Mouse (Mus musculus): ENCODE results near the gene Tns3. TPM values are rescaled to one million over a fixed set of nuclear protein-coding genes. Genes with fewer than 3 reads are reported as not detected.

Gene Tns3
- polyA plus RNA-seq, 1 experiment from 2014 or later, result 6.7 TPM

DNA sequence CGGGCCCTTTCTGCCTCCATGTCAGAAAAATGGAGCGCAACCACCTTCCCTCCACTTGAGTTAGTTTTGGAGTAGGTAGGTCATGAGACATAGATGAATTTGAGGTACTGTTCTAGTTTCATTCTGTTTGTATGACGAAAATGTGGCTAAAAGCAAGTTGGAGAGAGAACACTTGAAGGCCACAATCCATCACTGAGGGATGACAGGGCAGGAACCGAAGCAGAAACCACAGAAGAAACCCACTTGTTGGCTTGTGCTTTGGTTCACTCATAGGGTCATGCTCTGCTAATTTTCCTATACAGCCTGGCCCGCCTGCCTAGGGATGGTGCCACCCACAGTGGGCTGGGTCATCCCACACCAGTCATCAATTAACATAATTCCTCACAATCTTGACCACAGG lies 14.9 kb upstream of the Tns3 start:
- H3K4me3 ChIP-seq, result no peak overlapping the region
- no peak overlapping the region for H3K4me2 ChIP-seq
- 52% methylated on average over 5 of the region's 5 CpGs for WGBS (ENCODE audit: insufficient replicate concordance)
- no peak overlapping the region for H3K27ac ChIP-seq
- no peaks in the 10 kb centered on the region for H3K4me1 ChIP-seq
- H3K36me3 ChIP-seq, result no peaks in the 10 kb centered on the region
- no peaks in the 10 kb centered on the region for H3K9me3 ChIP-seq (replicated peaks)
- H3K27me3 ChIP-seq (replicated peaks), result no peaks in the 10 kb centered on the region
- no peak overlapping the region for H3K9ac ChIP-seq
- no peak for ATAC-seq

GRCm38 (mm10) chr11:8678260-8678995 lies 14.1 kb upstream of the Tns3 start:
- WGBS (ENCODE audit: insufficient replicate concordance), result 54% methylated on average over 12 of the region's 12 CpGs
- ATAC-seq, result no peak
- no peak overlapping the region for H3K4me3 ChIP-seq
- no peak overlapping the region for H3K27ac ChIP-seq
- no peaks in the 10 kb centered on the region for H3K4me1 ChIP-seq
- H3K27me3 ChIP-seq (replicated peaks), result no peaks in the 10 kb centered on the region
- no peaks in the 10 kb centered on the region for H3K9me3 ChIP-seq (replicated peaks)
- H3K36me3 ChIP-seq, result no peaks in the 10 kb centered on the region
- H3K9ac ChIP-seq, result no peak overlapping the region
- H3K4me2 ChIP-seq, result no peak overlapping the region

- Histone ChIP-seq H3K4me2 (no peak overlapping the region), H3K9ac (no peak overlapping the region), H3K36me3 (no peaks in the 10 kb centered on the region), H3K4me3 (no peak overlapping the region), H3K27ac (no peak overlapping the region), H3K9me3 (replicated peaks) (no peaks in the 10 kb centered on the region), H3K4me1 (no peaks in the 10 kb centered on the region), H3K27me3 (replicated peaks) (no peaks in the 10 kb centered on the region)
- 75% methylated on average over 6 of the region's 6 CpGs for WGBS (ENCODE audit: insufficient replicate concordance)
- ATAC-seq, result no peak
Measured at GRCm38 (mm10) chr11:8675701-8676474, 11.6 kb upstream of the Tns3 start.

DNA sequence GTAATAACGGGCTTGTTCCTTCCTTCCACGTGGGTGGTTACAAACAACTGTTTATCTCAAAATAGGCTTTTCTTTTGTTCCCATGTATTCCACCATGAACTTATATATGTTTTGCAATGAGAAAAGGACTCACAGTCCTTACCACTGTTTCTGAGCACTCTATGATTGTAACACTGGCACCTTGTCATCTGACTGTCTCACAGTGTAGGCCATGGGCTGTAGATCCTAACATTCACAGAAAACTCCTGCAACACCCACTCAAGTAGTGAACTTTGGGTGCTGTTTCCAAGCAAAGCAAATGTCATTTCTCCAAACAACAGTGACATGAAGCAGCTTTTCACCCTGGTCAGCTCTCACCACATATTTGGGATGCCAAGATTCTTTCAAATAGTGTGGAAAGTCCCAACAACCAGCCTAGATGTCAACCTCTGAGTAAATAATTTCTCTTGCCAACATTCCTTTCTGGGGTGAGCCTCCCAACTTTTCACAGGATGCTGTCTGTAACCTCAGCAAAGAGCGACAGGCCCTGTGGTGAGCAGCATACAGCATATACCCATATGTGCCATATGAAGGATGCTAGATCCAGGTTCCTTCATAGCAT lies 10.3 kb upstream of the Tns3 start:
- H3K9me3 ChIP-seq (replicated peaks), result no peaks in the 10 kb centered on the region
- 62% methylated on average over 3 of the region's 3 CpGs for WGBS (ENCODE audit: insufficient replicate concordance)
- H3K27ac ChIP-seq, result no peak overlapping the region
- no peaks in the 10 kb centered on the region for H3K36me3 ChIP-seq
- H3K4me3 ChIP-seq, result no peak overlapping the region
- H3K9ac ChIP-seq, result no peak overlapping the region
- H3K4me1 ChIP-seq, result no peaks in the 10 kb centered on the region
- H3K27me3 ChIP-seq (replicated peaks), result no peaks in the 10 kb centered on the region
- no peak overlapping the region for H3K4me2 ChIP-seq
- no peak for ATAC-seq

DNA sequence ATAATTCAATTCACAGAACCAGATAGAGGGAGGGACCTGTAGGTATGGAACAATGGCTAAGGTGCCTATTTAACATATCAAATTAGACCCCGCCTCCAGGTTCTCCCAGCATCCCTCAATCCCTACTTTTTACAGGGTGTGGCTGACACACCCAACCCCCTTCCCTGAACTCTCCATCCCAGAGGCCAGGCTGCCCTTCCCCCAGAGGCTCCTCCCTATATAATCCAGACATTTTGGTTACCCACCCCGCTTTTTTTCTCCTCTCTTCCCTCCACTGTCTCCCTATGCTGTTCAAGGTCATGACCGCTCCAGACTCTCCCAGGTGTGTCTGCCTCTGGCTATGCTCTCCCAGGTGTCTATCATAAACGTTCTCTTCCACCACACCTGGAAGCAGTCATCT lies 7.4 kb upstream of the Tns3 start:
- Histone ChIP-seq H3K9ac (no peak overlapping the region), H3K4me3 (no peak overlapping the region), H3K36me3 (no peaks in the 10 kb centered on the region), H3K9me3 (replicated peaks) (no peaks in the 10 kb centered on the region), H3K4me2 (no peak overlapping the region), H3K27me3 (replicated peaks) (no peaks in the 10 kb centered on the region; the same call in 1 of the 2 replicates), H3K27ac (no peak overlapping the region), H3K4me1 (no peaks in the 10 kb centered on the region)
- WGBS (ENCODE audit: insufficient replicate concordance), result 64% methylated on average over 4 of the region's 4 CpGs
- ATAC-seq, result no peak

DNA sequence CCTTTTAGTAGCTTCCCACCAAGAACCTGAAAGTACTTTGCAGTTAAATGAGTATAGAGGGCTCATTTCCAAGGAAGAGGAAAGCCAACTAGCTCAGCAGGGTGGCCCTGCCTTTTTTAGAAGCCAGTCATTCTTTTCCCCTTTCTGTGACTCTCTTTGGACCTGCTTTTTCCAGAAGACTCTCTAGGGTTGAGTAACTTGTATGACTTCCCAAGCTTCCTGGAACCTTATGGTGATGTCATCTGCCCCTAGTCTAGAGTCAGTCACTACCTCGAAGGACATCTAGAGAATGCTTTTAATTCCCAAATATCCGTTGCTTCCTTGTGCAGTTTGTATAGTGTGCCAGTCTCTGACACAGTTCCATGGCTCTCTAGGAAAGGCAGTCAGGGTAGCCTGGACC lies 4.8 kb upstream of the Tns3 start:
- Histone ChIP-seq H3K9me3 (replicated peaks) (no peaks in the 10 kb centered on the region), H3K4me2 (no peak overlapping the region), H3K4me1 (0 out of 2 replicates have a peak, but pooled peaks cover 3% of the 10 kb centered on the region), H3K27ac (no peak overlapping the region), H3K9ac (no peak overlapping the region), H3K36me3 (no peaks in the 10 kb centered on the region), H3K4me3 (no peak overlapping the region), H3K27me3 (replicated peaks) (peaks cover 22% of the 10 kb centered on the region)
- 63% methylated on average over 2 of the region's 2 CpGs for WGBS (ENCODE audit: insufficient replicate concordance)
- no peak for ATAC-seq

DNA sequence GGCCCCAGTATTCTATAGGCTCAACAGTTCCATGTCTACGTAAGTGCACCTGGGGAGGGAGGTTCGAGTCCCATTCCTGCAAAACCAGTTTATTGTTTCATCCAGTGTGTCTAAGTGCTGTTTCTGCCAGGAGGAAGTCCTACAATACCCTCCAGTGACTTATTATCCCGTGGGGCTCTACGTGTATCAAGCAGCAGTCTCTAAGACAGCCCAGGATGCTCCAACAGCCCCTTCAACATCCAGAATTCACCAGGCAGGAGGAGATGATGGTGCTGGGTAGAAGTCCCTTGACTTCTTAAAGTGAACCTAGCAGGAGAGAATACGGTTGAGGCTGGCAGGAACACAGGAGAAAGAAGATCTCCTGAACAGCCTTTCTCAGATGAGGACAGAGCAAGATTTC lies 462 bp upstream of the Tns3 start:
- WGBS (ENCODE audit: insufficient replicate concordance), result 44% methylated on average over 5 of the region's 5 CpGs
- Histone ChIP-seq H3K36me3 (no peaks in the 10 kb centered on the region), H3K27ac (no peak overlapping the region), H3K4me2 (peak overlapping the region; percentile 87), H3K9ac (0 out of 2 replicates have a peak overlapping the region, but pooled peaks have one; percentile 74), H3K9me3 (replicated peaks) (no peaks in the 10 kb centered on the region), H3K27me3 (replicated peaks) (peaks cover 27% of the 10 kb centered on the region), H3K4me3 (peak overlapping the region; percentile 65), H3K4me1 (peaks cover 27% of the 10 kb centered on the region)
- ATAC-seq, result no peak

DNA sequence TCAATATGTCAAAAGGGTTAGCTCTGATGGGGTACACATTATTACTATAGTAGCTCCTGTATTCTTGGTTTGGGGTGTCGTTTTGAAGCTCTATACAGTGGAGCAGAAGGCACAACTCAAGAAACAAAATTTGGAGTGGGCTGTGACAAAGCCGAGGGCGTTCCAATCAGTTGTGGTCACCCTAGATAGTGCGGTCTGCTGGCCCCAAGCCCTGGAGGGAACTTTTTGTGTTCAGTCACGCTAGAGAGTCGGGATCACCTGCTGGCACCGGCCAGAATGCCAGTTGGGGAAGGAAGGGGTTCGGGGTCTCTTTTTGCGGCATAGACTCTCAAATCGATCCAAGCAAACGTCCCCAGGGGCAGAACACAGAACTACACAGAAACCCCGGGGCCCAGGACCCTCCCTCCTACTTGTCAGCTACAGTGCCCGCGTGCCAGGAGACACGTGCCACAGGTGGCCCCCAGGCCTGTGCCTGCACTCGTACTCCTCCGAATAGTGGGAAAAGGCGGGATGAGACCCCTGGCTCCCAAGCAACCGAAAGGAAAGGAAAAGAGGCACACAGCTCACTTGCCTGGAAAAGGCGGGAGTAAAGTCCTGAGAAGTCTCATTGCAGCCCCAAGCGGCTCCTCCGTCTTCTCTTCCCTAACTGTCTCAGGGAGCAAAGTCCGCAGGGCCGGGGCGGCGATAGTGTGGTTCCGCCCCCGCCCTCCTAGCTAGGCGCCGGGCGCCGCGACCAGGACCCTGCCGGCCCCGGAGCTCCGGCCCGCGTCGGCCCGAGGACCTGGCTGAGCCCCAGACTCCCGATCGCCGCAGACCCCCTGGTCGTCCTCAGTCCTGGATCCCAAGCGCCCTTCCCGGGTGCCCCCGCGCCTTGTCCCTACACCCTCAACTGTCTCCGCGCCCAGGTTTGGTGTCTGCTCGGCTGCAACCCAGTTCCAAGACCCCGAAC lies 617 bp downstream of the Tns3 start:
- Histone ChIP-seq H3K27me3 (replicated peaks) (peaks cover 27% of the 10 kb centered on the region), H3K4me1 (peaks cover 38% of the 10 kb centered on the region), H3K36me3 (peaks cover 4% of the 10 kb centered on the region; the same call in 1 of the 2 replicates), H3K9me3 (replicated peaks) (no peaks in the 10 kb centered on the region), H3K4me3 (peak overlapping the region; percentile 65), H3K27ac (peak overlapping the region; percentile 66), H3K9ac (peak overlapping the region; percentile 74), H3K4me2 (peak overlapping the region; percentile 87)
- peak; percentile 73 for ATAC-seq
- under 1% methylated on average over 52 of the region's 52 CpGs for WGBS (ENCODE audit: insufficient replicate concordance)

DNA sequence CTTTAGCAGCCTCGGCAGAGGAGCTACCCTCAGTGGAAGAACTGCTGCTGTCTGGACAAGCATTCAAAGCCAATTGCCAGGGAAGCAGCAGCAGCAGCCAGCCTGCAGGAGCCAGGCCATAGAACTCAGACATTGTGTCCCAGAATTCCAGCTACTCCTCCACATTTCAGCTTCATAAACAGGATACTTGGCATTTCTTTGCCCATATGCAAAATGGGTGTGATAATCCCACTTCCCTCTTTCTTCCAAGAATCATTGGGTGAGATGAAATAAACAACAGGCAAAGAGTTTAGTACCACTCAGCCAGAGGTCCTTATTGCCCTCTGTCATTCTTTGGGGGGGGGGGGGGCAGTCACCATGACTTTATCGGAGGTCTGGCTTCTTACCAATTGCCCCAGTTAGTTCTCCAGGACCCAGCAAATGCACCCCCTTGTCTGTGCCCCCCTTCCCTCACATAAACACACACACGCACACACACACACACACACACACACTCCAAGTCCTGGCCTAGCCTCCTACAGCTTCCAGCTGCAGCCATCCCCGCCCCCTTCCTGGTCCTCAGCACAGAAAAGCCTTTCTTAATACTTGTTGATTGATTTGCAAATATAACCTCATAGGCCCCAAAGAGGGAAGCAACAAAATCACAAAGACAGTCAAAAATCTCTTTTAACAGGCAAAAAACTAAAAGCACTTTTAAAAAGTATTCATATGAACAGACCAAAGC lies 1.5 kb downstream of the Tns3 start:
- no peak overlapping the region for H3K9ac ChIP-seq
- H3K4me1 ChIP-seq, result peaks cover 39% of the 10 kb centered on the region
- ATAC-seq, result no peak
- no peak overlapping the region for H3K27ac ChIP-seq
- H3K4me2 ChIP-seq, result peak overlapping the region; percentile 87
- H3K36me3 ChIP-seq, result peaks cover 5% of the 10 kb centered on the region; the same call in 1 of the 2 replicates
- H3K9me3 ChIP-seq (replicated peaks), result no peaks in the 10 kb centered on the region
- peak overlapping the region; percentile 65 for H3K4me3 ChIP-seq
- 54% methylated on average over 4 of the region's 4 CpGs for WGBS (ENCODE audit: insufficient replicate concordance)
- H3K27me3 ChIP-seq (replicated peaks), result peaks cover 27% of the 10 kb centered on the region

DNA sequence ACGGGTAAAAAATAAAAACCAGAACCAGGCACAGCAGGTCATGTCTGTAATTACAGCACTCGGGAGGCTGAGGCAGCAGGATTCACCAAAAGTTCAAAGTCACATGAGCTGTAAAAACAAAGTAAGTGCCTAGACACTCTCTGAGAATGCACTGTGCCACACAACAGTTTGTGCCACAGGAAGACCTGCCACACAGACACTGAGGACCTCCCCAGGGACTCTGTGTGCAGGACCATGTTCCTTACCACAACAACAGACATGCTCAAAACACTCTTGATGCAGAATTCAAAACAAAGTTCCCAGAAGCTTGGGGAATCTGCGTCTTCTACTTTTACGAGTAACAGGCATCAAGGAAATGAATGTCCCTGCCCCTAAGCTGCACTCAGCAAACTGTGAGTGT lies 3.4 kb downstream of the Tns3 start:
- no peaks in the 10 kb centered on the region for H3K9me3 ChIP-seq (replicated peaks)
- WGBS (ENCODE audit: insufficient replicate concordance), result 66% methylated on average over 4 of the region's 4 CpGs
- peaks cover 5% of the 10 kb centered on the region; the same call in 1 of the 2 replicates for H3K36me3 ChIP-seq
- no peak for ATAC-seq
- peaks cover 45% of the 10 kb centered on the region for H3K4me1 ChIP-seq
- peaks cover 24% of the 10 kb centered on the region for H3K27me3 ChIP-seq (replicated peaks)
- H3K4me2 ChIP-seq, result no peak overlapping the region
- H3K27ac ChIP-seq, result no peak overlapping the region
- no peak overlapping the region for H3K4me3 ChIP-seq
- H3K9ac ChIP-seq, result no peak overlapping the region

- Histone ChIP-seq H3K4me1 (peaks cover 45% of the 10 kb centered on the region), H3K9ac (no peak overlapping the region), H3K4me2 (0 out of 2 replicates have a peak overlapping the region, but pooled peaks have one; percentile 12), H3K27ac (no peak overlapping the region), H3K9me3 (replicated peaks) (no peaks in the 10 kb centered on the region), H3K36me3 (peaks cover 5% of the 10 kb centered on the region; the same call in 1 of the 2 replicates), H3K4me3 (no peak overlapping the region), H3K27me3 (replicated peaks) (peaks cover 13% of the 10 kb centered on the region)
- no peak for ATAC-seq
- WGBS (ENCODE audit: insufficient replicate concordance), result 13% methylated on average over 9 of the region's 9 CpGs
Measured at GRCm38 (mm10) chr11:8659851-8660250, 4.5 kb downstream of the Tns3 start.
